Mouse (Mus musculus) ZHBTc4 (cell line): Measurements from ENCODE around the gene Bet1l.

Experiments
- DNase-seq: peaks from one replicate; pipeline ENCODE4 v3.0.0-alpha.2; 2011; ENCODE audit warnings: low read depth, low spot score

Gene Bet1l

GRCm38 (mm10) chr7:140833341-140833740 lies 24.0 kb downstream of the Bet1l start:
- no peak for DNase-seq

- no peak for DNase-seq
Observed at GRCm38 (mm10) chr7:140831447-140831846, 25.9 kb downstream of the Bet1l start.

GRCm38 (mm10) chr7:140828171-140828881 lies 29.1 kb downstream of the Bet1l start:
- peak; percentile 75 for DNase-seq

- no peak for DNase-seq
Observed at GRCm38 (mm10) chr7:140822731-140823130, 34.6 kb downstream of the Bet1l start.

- peak; percentile 94 for DNase-seq
Observed at GRCm38 (mm10) chr7:140821653-140822329, 35.6 kb downstream of the Bet1l start, which contains the start of gene Zfp941. TSS of gene Zfp941 (minus strand) at chr7:140822178.

GRCm38 (mm10) chr7:140821305-140821652 lies 36.1 kb downstream of the Bet1l start:
- DNase-seq: no peak

- DNase-seq: no peak
Observed at GRCm38 (mm10) chr7:140820173-140820572, 37.2 kb downstream of the Bet1l start.

GRCm38 (mm10) chr7:140812850-140813249 lies 44.5 kb downstream of the Bet1l start:
- no peak for DNase-seq

- no peak for DNase-seq
Observed at GRCm38 (mm10) chr7:140811714-140812113, 45.7 kb downstream of the Bet1l start.

- DNase-seq: peak; percentile 72
Observed at GRCm38 (mm10) chr7:140810496-140810895, 46.9 kb downstream of the Bet1l start.

- peak; percentile 79 for DNase-seq
Observed at GRCm38 (mm10) chr7:140805704-140806103, 51.7 kb downstream of the Bet1l start.
